Mouse (Mus musculus) kidney, postnatal 14 days (tissue): ENCODE measurements around the gene Hectd1.

Source experiments
- DNase-seq: peaks from one replicate; pipeline ENCODE4 v3.0.0; 2022; ENCODE audit warnings: mixed read lengths

The Hectd1 gene

GRCm38 (mm10) chr12:51699623-51700393 lies 129.5 kb downstream of the Hectd1 start:
- DNase-seq, result no peak

GRCm38 (mm10) chr12:51696157-51696556 lies 133.2 kb downstream of the Hectd1 start:
- no peak for DNase-seq

GRCm38 (mm10) chr12:51694966-51695365 lies 134.4 kb downstream of the Hectd1 start:
- DNase-seq, result no peak

- DNase-seq, result no peak
These were observed 135.2 kb downstream of the Hectd1 start for GRCm38 (mm10) chr12:51694096-51694495.
